Mouse (Mus musculus): ENCODE measurements around the gene Stk10. TPM values are rescaled to one million over a fixed set of nuclear protein-coding genes. Genes with fewer than 3 reads are reported as not detected.

Stk10 gene
- total and polyA plus RNA-seq, 3 experiments: 31.0 to 52.1 (median 36.0) TPM

DNA sequence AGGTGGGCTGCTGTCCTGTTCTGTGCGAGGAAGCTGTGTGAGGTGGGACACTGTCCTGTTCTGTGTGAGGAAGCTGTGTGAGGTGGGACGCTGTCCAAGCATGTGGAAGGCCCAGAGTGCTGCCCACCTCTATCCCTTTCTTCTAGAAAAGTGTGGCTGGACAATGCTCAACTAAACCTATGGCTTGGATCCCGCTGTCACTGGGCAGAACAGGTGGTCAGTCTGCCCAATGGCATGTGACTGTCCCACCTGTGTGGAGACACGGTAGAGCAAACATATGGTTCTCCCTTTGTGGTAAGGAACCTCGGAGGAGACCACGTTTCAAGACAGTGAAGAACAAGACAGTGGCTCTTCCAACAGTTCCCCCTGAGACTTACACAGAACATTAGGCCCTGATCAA, 94.8 kb downstream of the Stk10 start:
- no peak for DNase-seq (ENCODE audit: low spot score)
- peaks cover 22% of the 10 kb centered on the region for H3K4me1 ChIP-seq (ENCODE audit: insufficient read depth, low read depth, low read length)
- ATAC-seq (ENCODE audit: extremely low read depth, insufficient number of reproducible peaks, low FRiP score, poor library complexity, severe bottlenecking): no peak
- H3K4me3 ChIP-seq (ENCODE audit: low read depth, low read length): no peak overlapping the region
- H3K9me3 ChIP-seq (replicated peaks): no peaks in the 10 kb centered on the region
- TF ChIP-seq GATA2 (IDR thresholded peaks at IDR 0.05; ENCODE audit: borderline replicate concordance, low read depth, low read length) (no peak), TAL1 (conservative IDR thresholded peaks at IDR 0.05; ENCODE audit: low read depth, low read length) (no peak), CTCF (IDR thresholded peaks at IDR 0.05; ENCODE audit: low read depth, low read length) (no peak), POLR2AphosphoS5 (IDR thresholded peaks at IDR 0.05; ENCODE audit: insufficient replicate concordance, low read depth, low read length) (no peak), GATA1 (IDR thresholded peaks at IDR 0.05; ENCODE audit: borderline replicate concordance, low read length) (no peak)
- peaks cover 23% of the 10 kb centered on the region for H3K27me3 ChIP-seq (ENCODE audit: insufficient read depth, low read length)
- peaks cover 7% of the 10 kb centered on the region for H3K36me3 ChIP-seq (replicated peaks)

GRCm38 (mm10) chr11:32629713-32630211, 96.7 kb downstream of the Stk10 start:
- no peaks in the 10 kb centered on the region for H3K9me3 ChIP-seq (replicated peaks)
- no peak overlapping the region for H3K4me3 ChIP-seq (ENCODE audit: low read depth, low read length)
- no peaks in the 10 kb centered on the region for H3K36me3 ChIP-seq (replicated peaks)
- TF ChIP-seq POLR2AphosphoS5 (IDR thresholded peaks at IDR 0.05; ENCODE audit: insufficient replicate concordance, low read depth, low read length): no peak
- no peak for TF ChIP-seq CTCF (IDR thresholded peaks at IDR 0.05; ENCODE audit: low read depth, low read length)
- TF ChIP-seq GATA1 (IDR thresholded peaks at IDR 0.05; ENCODE audit: borderline replicate concordance, low read length): no peak
- no peak for TF ChIP-seq TAL1 (conservative IDR thresholded peaks at IDR 0.05; ENCODE audit: low read depth, low read length)
- no peak for TF ChIP-seq GATA2 (IDR thresholded peaks at IDR 0.05; ENCODE audit: borderline replicate concordance, low read depth, low read length)
- peaks cover 30% of the 10 kb centered on the region for H3K4me1 ChIP-seq (ENCODE audit: insufficient read depth, low read depth, low read length)
- ATAC-seq (ENCODE audit: extremely low read depth, insufficient number of reproducible peaks, low FRiP score, poor library complexity, severe bottlenecking) (no peak), DNase-seq (ENCODE audit: low spot score) (no peak)
- H3K27me3 ChIP-seq (ENCODE audit: insufficient read depth, low read length): peaks cover 21% of the 10 kb centered on the region

GRCm38 (mm10) chr11:32632671-32633070, 99.6 kb downstream of the Stk10 start:
- H3K9me3 ChIP-seq (replicated peaks): no peaks in the 10 kb centered on the region
- TF ChIP-seq POLR2AphosphoS5 (IDR thresholded peaks at IDR 0.05; ENCODE audit: insufficient replicate concordance, low read depth, low read length) (no peak), GATA2 (IDR thresholded peaks at IDR 0.05; ENCODE audit: borderline replicate concordance, low read depth, low read length) (no peak), TAL1 (conservative IDR thresholded peaks at IDR 0.05; ENCODE audit: low read depth, low read length) (no peak), GATA1 (IDR thresholded peaks at IDR 0.05; ENCODE audit: borderline replicate concordance, low read length) (no peak), CTCF (IDR thresholded peaks at IDR 0.05; ENCODE audit: low read depth, low read length) (no peak)
- ATAC-seq (ENCODE audit: extremely low read depth, insufficient number of reproducible peaks, low FRiP score, poor library complexity, severe bottlenecking): no peak

GRCm38 (mm10) chr11:32633542-32633941, 100.4 kb downstream of the Stk10 start:
- ATAC-seq (ENCODE audit: extremely low read depth, insufficient number of reproducible peaks, low FRiP score, poor library complexity, severe bottlenecking) (no peak), DNase-seq (ENCODE audit: low spot score) (no peak)
- H3K4me1 ChIP-seq (ENCODE audit: insufficient read depth, low read depth, low read length): peaks cover 23% of the 10 kb centered on the region
- no peak for TF ChIP-seq GATA2 (IDR thresholded peaks at IDR 0.05; ENCODE audit: borderline replicate concordance, low read depth, low read length)
- TF ChIP-seq GATA1 (IDR thresholded peaks at IDR 0.05; ENCODE audit: borderline replicate concordance, low read length): no peak
- peaks cover under 1% of the 10 kb centered on the region; the same call in 1 of the 2 replicates for H3K27me3 ChIP-seq (ENCODE audit: insufficient read depth, low read length)
- H3K9me3 ChIP-seq (replicated peaks): no peaks in the 10 kb centered on the region
- no peak overlapping the region for H3K4me3 ChIP-seq (ENCODE audit: low read depth, low read length)
- peaks cover 3% of the 10 kb centered on the region for H3K36me3 ChIP-seq (replicated peaks)

More at GRCm38 (mm10) chr11:32632671-32633070, 99.6 kb downstream of the Stk10 start:
- Histone ChIP-seq H3K27me3 (ENCODE audit: insufficient read depth, low read length) (peaks cover 9% of the 10 kb centered on the region), H3K4me1 (ENCODE audit: insufficient read depth, low read depth, low read length) (peaks cover 26% of the 10 kb centered on the region), H3K36me3 (replicated peaks) (no peaks in the 10 kb centered on the region), H3K4me3 (ENCODE audit: low read depth, low read length) (no peak overlapping the region)
- no peak for DNase-seq (ENCODE audit: low spot score)

DNA sequence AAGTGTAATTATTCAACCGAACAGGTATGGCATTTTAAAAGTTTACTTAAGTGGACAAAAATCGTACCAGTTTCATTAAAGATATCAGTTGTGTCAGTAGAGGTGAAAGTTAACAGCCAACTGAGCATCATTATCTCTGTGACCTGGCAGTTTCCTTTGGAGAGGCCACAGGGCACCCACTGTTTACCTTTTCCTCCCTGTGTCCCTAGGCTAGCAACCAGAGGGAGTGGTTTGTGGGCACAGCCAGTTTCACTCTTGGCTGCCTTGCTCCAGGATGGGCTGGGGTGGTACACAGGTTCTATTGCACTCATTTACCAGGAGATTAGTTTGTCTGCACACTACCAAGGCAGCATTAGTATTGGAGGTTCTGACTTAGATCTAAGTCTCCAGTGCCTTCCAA, 101.0 kb downstream of the Stk10 start:
- Histone ChIP-seq H3K4me1 (ENCODE audit: insufficient read depth, low read depth, low read length) (peaks cover 24% of the 10 kb centered on the region), H3K9me3 (replicated peaks) (no peaks in the 10 kb centered on the region), H3K36me3 (replicated peaks) (peaks cover 5% of the 10 kb centered on the region), H3K27me3 (ENCODE audit: insufficient read depth, low read length) (no peaks in the 10 kb centered on the region; the same call in 1 of the 2 replicates), H3K4me3 (ENCODE audit: low read depth, low read length) (no peak overlapping the region; the same call in 1 of the 2 replicates)
- no peak for DNase-seq (ENCODE audit: low spot score)
- 0 out of 2 replicates have a peak, but pooled peaks have one; percentile 15 for ATAC-seq (ENCODE audit: extremely low read depth, insufficient number of reproducible peaks, low FRiP score, poor library complexity, severe bottlenecking)
- TF ChIP-seq POLR2AphosphoS5 (IDR thresholded peaks at IDR 0.05; ENCODE audit: insufficient replicate concordance, low read depth, low read length) (no peak), GATA2 (IDR thresholded peaks at IDR 0.05; ENCODE audit: borderline replicate concordance, low read depth, low read length) (no peak), TAL1 (conservative IDR thresholded peaks at IDR 0.05; ENCODE audit: low read depth, low read length) (no peak), GATA1 (IDR thresholded peaks at IDR 0.05; ENCODE audit: borderline replicate concordance, low read length) (no peak), CTCF (IDR thresholded peaks at IDR 0.05; ENCODE audit: low read depth, low read length) (no peak)

- TF ChIP-seq GATA1 (IDR thresholded peaks at IDR 0.05; ENCODE audit: borderline replicate concordance, low read length) (no peak), CTCF (IDR thresholded peaks at IDR 0.05; ENCODE audit: low read depth, low read length) (no peak), TAL1 (conservative IDR thresholded peaks at IDR 0.05; ENCODE audit: low read depth, low read length) (no peak), GATA2 (IDR thresholded peaks at IDR 0.05; ENCODE audit: borderline replicate concordance, low read depth, low read length) (no peak), POLR2AphosphoS5 (IDR thresholded peaks at IDR 0.05; ENCODE audit: insufficient replicate concordance, low read depth, low read length) (no peak)
- Histone ChIP-seq H3K36me3 (replicated peaks) (peaks cover 8% of the 10 kb centered on the region), H3K9me3 (replicated peaks) (no peaks in the 10 kb centered on the region), H3K4me3 (ENCODE audit: low read depth, low read length) (no peak overlapping the region; the same call in 1 of the 2 replicates), H3K27me3 (ENCODE audit: insufficient read depth, low read length) (no peaks in the 10 kb centered on the region; the same call in 1 of the 2 replicates), H3K4me1 (ENCODE audit: insufficient read depth, low read depth, low read length) (peaks cover 28% of the 10 kb centered on the region)
- ATAC-seq (ENCODE audit: extremely low read depth, insufficient number of reproducible peaks, low FRiP score, poor library complexity, severe bottlenecking): peak; percentile 59
- no peak for DNase-seq (ENCODE audit: low spot score)
These were observed 101.7 kb downstream of the Stk10 start for GRCm38 (mm10) chr11:32634842-32635241.

Data from G1E (cell line).